Mouse (Mus musculus): Measurements from ENCODE around the gene Prdm1.

GRCm38 (mm10) chr10:44553648-44554047 is 25.3 kb upstream of the Prdm1 start:
- TF ChIP-seq CTCF (IDR thresholded peaks at IDR 0.05; ENCODE audit: low read depth) (no peak), EP300 (IDR thresholded peaks at IDR 0.05; ENCODE audit: low read depth) (no peak)

Measured in liver, postnatal 0 days (tissue).